Mouse (Mus musculus): ENCODE results near the gene Ttc23.

- TF ChIP-seq CTCF (IDR thresholded peaks at IDR 0.05; ENCODE audit: borderline replicate concordance, insufficient read depth, low read depth, low read length), result no peak
- no peak for TF ChIP-seq POLR2A (IDR thresholded peaks at IDR 0.05; ENCODE audit: borderline replicate concordance, insufficient read depth, low read length)
Observed at GRCm38 (mm10) chr7:67673656-67674055, 26.4 kb downstream of the Ttc23 start.
